Mouse (Mus musculus): ENCODE data around the gene Gm29564. TPM values are rescaled to one million over a fixed set of nuclear protein-coding genes. Genes with fewer than 3 reads are reported as not detected.

The Gm29564 gene
- not detected for total RNA-seq (2023)

DNA sequence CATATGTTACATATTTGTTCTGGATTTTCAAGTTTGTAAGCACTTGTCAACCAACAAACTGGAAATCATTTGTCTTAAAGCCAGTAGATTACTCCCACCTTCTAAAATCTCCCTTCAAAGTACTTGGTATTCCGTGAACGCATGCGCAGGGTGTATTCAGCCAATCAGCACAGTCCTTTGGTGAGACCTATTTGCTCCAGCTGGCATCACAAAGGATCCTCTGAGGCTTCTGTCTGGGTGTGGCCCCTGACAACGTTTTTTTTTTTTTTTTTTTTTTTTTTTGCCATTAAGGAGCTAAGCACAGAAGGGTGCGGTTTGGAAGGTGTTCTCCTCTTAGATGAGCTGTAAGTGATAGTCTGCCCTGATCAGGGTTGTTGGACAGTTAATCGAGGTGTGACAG, at the start of gene Gm29564:
Gene Gm29564, plus strand, starts transcription at position 301 of the 400 bp plus-strand sequence.

Other genes with a start within 250 kb of the Gm29564 start
- gene Gm20867, start 249.8 kb upstream of the Gm29564 start, total RNA-seq (2023) = not detected